Mouse (Mus musculus): ENCODE results near the gene Zfpl1.

DNA sequence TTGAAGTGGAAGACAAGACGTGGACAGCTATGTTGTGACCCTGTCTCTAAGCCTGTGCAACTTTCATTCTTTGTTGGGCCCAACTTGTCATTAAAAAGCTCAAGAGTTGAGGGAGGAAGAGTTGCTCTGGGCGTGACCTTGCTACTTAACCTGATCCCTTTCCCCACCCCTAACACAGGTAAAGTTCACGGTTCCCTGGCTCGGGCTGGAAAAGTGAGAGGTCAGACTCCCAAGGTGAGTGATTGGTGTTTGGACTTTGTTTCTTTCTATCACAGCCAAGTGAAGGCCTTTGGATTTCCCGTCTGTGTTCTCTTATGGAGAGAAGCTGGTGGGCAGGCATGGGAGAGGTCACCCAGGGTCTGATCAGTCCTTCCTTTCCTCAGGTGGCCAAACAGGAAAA is 25.8 kb downstream of the Zfpl1 start:
- TF ChIP-seq GATA1 (IDR thresholded peaks at IDR 0.05; ENCODE audit: borderline replicate concordance, low read length) (no peak), FLI1 (IDR thresholded peaks at IDR 0.05; ENCODE audit: low read length) (no peak)
